9 mouse cellular contexts compared by ENCODE assay signal in genomic region chr10:80163721-80164120, GRCm38 (mm10). TPM values are rescaled to one million over a fixed set of nuclear protein-coding genes. Genes with fewer than 3 reads are reported as not detected.
DNase-seq lines count a peak whose midpoint lies in the region; ATAC-seq lines count a peak whose summit lies in the region.
"Had no signal": no experiment of that assay in that cellular context is flagged by ENCODE, and none has a peak within 500 bp of the region (broad histone marks: within the 10 kb centered on the region; RNA-seq: fewer than 3 reads in every experiment).

No protein-coding gene starts in this region.

- peak overlapping the region; percentile 98 for H3K4me2 ChIP-seq in heart, embryonic 14.5 days (ENCODE audit: low read length)
- H3K4me2 ChIP-seq in liver, embryonic 13.5 days = peak overlapping the region; percentile 96

- WGBS in heart, embryonic 14.5 days = 34% methylated on average over 8 of the region's 8 CpGs
- WGBS in liver, embryonic 13.5 days (ENCODE audit: insufficient replicate concordance) = 65% methylated on average over 8 of the region's 8 CpGs

- H3K4me3 ChIP-seq in heart, embryonic 14.5 days (ENCODE audit: control insufficient read depth in 1 of 2, insufficient read depth in 1 of 2, low read depth in 1 of 2, low read length in 2 of 2) = no peak overlapping the region
- H3K4me3 ChIP-seq in liver, embryonic 13.5 days (replicated peaks) = no peak overlapping the region

- 0 out of 2 replicates have a peak overlapping the region, but pooled peaks have one; percentile 72 for H3K9ac ChIP-seq in heart, embryonic 14.5 days (ENCODE audit: low read length)
- H3K9ac ChIP-seq in liver, embryonic 13.5 days = no peak overlapping the region

- no peaks in the 10 kb centered on the region for H3K9me3 ChIP-seq in heart, embryonic 14.5 days (ENCODE audit: control insufficient read depth, low read length)
- H3K9me3 ChIP-seq in liver, embryonic 13.5 days (replicated peaks) = no peaks in the 10 kb centered on the region
- H3K9me3 ChIP-seq: midbrain, embryonic 12.5 days had no signal

- H3K27me3 ChIP-seq in heart, embryonic 14.5 days (ENCODE audit: control insufficient read depth, insufficient read depth, low read length) = no peaks in the 10 kb centered on the region
- no peaks in the 10 kb centered on the region for H3K27me3 ChIP-seq in liver, embryonic 13.5 days

- H3K4me1 ChIP-seq in heart, embryonic 14.5 days (ENCODE audit: control insufficient read depth in 2 of 2, insufficient read depth in 2 of 2, low read length in 2 of 2) = peaks cover 55 to 78% of the 10 kb centered on the region in 2 experiments
- H3K4me1 ChIP-seq in liver, embryonic 13.5 days (replicated peaks) = peaks cover 85% of the 10 kb centered on the region

- DNase-seq in cerebellum, adult 11-12 months = peak; percentile 65
- DNase-seq in cerebellum, postnatal 4 days (ENCODE audit: low spot score in 2 of 2) = no peak
- DNase-seq in right cerebral cortex, adult 18-20 months = peak; percentile 56
- DNase-seq in right cerebral cortex, postnatal 25 days = no peak
- DNase-seq in liver, embryonic 13.5 days = no peak
- DNase-seq in ovary, postnatal 36 days (ENCODE audit: low spot score) = no peak
- no peak for DNase-seq in testis, postnatal 10 days (ENCODE audit: low spot score)

- H3K27ac ChIP-seq in heart, embryonic 14.5 days (replicated peaks in 1 of 2; ENCODE audit: control insufficient read depth in 1 of 2, insufficient read depth in 1 of 2, low read depth in 2 of 2, low read length in 2 of 2) = peak overlapping the region; percentile 24 to 100
- H3K27ac ChIP-seq in liver, embryonic 13.5 days = no peak overlapping the region

- H3K36me3 ChIP-seq in heart, embryonic 14.5 days (ENCODE audit: control insufficient read depth, insufficient read depth, low read length) = no peaks in the 10 kb centered on the region
- H3K36me3 ChIP-seq in liver, embryonic 13.5 days = no peaks in the 10 kb centered on the region
- H3K36me3 ChIP-seq: midbrain, embryonic 12.5 days had no signal

- no peak for ATAC-seq in heart, embryonic 14.5 days (ENCODE audit: insufficient number of reproducible peaks, insufficient read depth, low FRiP score, low read depth)
- ATAC-seq in liver, embryonic 13.5 days (ENCODE audit: low read depth) = no peak

RNA-seq across cellular contexts. Expression of gene Cirbp, which starts 2.1 kb away (rescaled TPM):
- polyA plus RNA-seq in heart, embryonic 14.5 days (2014; fragmentation: Nextera tagmentation; extraction: Ambion mirVana) = 79.4 and 80.7 TPM in 2 replicates
- 19.5 and 21.9 TPM in 2 replicates for polyA plus RNA-seq in liver, embryonic 13.5 days (2015; fragmentation: Nextera tagmentation; extraction: Ambion mirVana)

RNA-seq across cellular contexts. Expression of gene 1600002K03Rik, which starts 9.0 kb away (rescaled TPM):
- polyA plus RNA-seq in heart, embryonic 14.5 days (2014; fragmentation: Nextera tagmentation; extraction: Ambion mirVana) = 7.7 and 11.1 TPM in 2 replicates
- 14.8 and 15.1 TPM in 2 replicates for polyA plus RNA-seq in liver, embryonic 13.5 days (2015; fragmentation: Nextera tagmentation; extraction: Ambion mirVana)

RNA-seq across cellular contexts. Expression of gene Efna2, which starts 15.6 kb away (rescaled TPM):
- 8.4 and 10.1 TPM in 2 replicates for polyA plus RNA-seq in heart, embryonic 14.5 days (2014; fragmentation: Nextera tagmentation; extraction: Ambion mirVana)
- polyA plus RNA-seq in liver, embryonic 13.5 days (2015; fragmentation: Nextera tagmentation; extraction: Ambion mirVana) = 0.98 and 1.1 TPM in 2 replicates

RNA-seq across cellular contexts. Expression of gene Midn, which starts 15.6 kb away (rescaled TPM):
- polyA plus RNA-seq in heart, embryonic 14.5 days (2014; fragmentation: Nextera tagmentation; extraction: Ambion mirVana) = 21.2 and 25.8 TPM in 2 replicates
- 3.0 and 3.3 TPM in 2 replicates for polyA plus RNA-seq in liver, embryonic 13.5 days (2015; fragmentation: Nextera tagmentation; extraction: Ambion mirVana)

RNA-seq across cellular contexts. Expression of gene Cbarp, which starts 23.1 kb away (rescaled TPM):
- 1.6 and 2.6 TPM in 2 replicates for polyA plus RNA-seq in heart, embryonic 14.5 days (2014; fragmentation: Nextera tagmentation; extraction: Ambion mirVana)
- 0.54 and 0.69 TPM in 2 replicates for polyA plus RNA-seq in liver, embryonic 13.5 days (2015; fragmentation: Nextera tagmentation; extraction: Ambion mirVana)

Comparison
In these comparisons a context has a peak if more than half of its experiments do, and no peak if none do; other contexts are left out.
1. DNase-seq: peak in cerebellum, adult 11-12 months (single experiment) and right cerebral cortex, adult 18-20 months (single experiment); none in cerebellum, postnatal 4 days (0 of 2), right cerebral cortex, postnatal 25 days (single experiment), liver, embryonic 13.5 days (single experiment), ovary, postnatal 36 days (single experiment) and testis, postnatal 10 days (single experiment).